Mouse (Mus musculus) spleen, adult 10 weeks (tissue): ENCODE data around the gene Mapk6. TPM values are rescaled to one million over a fixed set of nuclear protein-coding genes. Genes with fewer than 3 reads are reported as not detected.

Source experiments
- polyA plus RNA-seq: library from polyadenylated mRNA; stranded (reverse); fragments of 350-450 nt; fragmentation: Illumina TruSeq; extraction: RNeasy Lipid Tissue Mini Kit (QIAGEN cat#74804); gene quantifications from one replicate; pipeline ENCODE4 v1.2.3, GENCODE M21; 2015; ENCODE audit warnings: low replicate concordance; ENCODE audit not compliant: insufficient read depth

Gene Mapk6
- polyA plus RNA-seq, result 37.1 TPM

GRCm38 (mm10) chr9:75409852-75410378 lies at the start of gene Mapk6:
Gene Mapk6 (minus strand): TSS chr9:75410005.

GRCm38 (mm10) chr9:75440796-75441666 lies 31.2 kb upstream of the Mapk6 start, which contains the start of gene Leo1:
Gene Leo1 (plus strand): TSS chr9:75441524.

GRCm38 (mm10) chr9:75347458-75347857 lies 62.3 kb downstream of the Mapk6 start, which contains the start of gene Bcl2l10:
Gene Bcl2l10 (plus strand): TSS chr9:75347758.

Other genes with a start within 250 kb of the Mapk6 start
- 0.22 TPM for gene Myo5c, start 178.0 kb downstream of the Mapk6 start, polyA plus RNA-seq
- gene Gnb5, start 103.7 kb downstream of the Mapk6 start, polyA plus RNA-seq, result 3.3 TPM
- not detected for gene Bcl2l10, start 62.2 kb downstream of the Mapk6 start, polyA plus RNA-seq
- gene Leo1, start 31.5 kb upstream of the Mapk6 start, polyA plus RNA-seq, result 19.2 TPM
- 162 TPM for gene Tmod3, start 149.7 kb upstream of the Mapk6 start, polyA plus RNA-seq
- gene Tmod2, start 201.3 kb upstream of the Mapk6 start, polyA plus RNA-seq, result 2.7 TPM
- 13.9 TPM for gene Lysmd2, start 215.7 kb upstream of the Mapk6 start, polyA plus RNA-seq